Mouse (Mus musculus) cortical plate, adult 2 months (tissue): ENCODE data around the gene Dis3l2. TPM values are rescaled to one million over a fixed set of nuclear protein-coding genes. Genes with fewer than 3 reads are reported as not detected.

Experiments
- H3K27ac ChIP-seq: fragments of 200-500 bp; 2 replicates; pipeline ENCODE4 v1.5.1; 2012; ENCODE audit warnings: low read length, control low read depth, inconsistent platforms; ENCODE audit not compliant: insufficient read depth
- H3K4me1 ChIP-seq: fragments of 200-500 bp; 2 replicates; pipeline ENCODE4 v1.6.1; 2011; ENCODE audit warnings: low read length; ENCODE audit not compliant: control insufficient read depth, insufficient read depth
- H3K4me3 ChIP-seq: fragments of 200-500 bp; 2 replicates; pipeline ENCODE4 v1.5.1; 2011; ENCODE audit warnings: mild to moderate bottlenecking, low read length, control low read depth; ENCODE audit not compliant: insufficient read depth
- CTCF ChIP-seq: fragments of 200-500 bp; IDR thresholded peaks from 2 replicates; pipeline ENCODE4 v1.5.1; 2011; ENCODE audit warnings: mild to moderate bottlenecking, control low read depth, low read length; ENCODE audit not compliant: insufficient read depth; ENCODE audit errors: extremely low read depth
- POLR2A ChIP-seq: fragments of 200-500 bp; IDR thresholded peaks from 2 replicates; pipeline ENCODE4 v1.6.1; 2011; ENCODE audit warnings: mild to moderate bottlenecking, low read length, control low read depth; ENCODE audit not compliant: insufficient read depth; ENCODE audit errors: extremely low read depth
- polyA plus RNA-seq: library from polyadenylated mRNA; depleted of rRNA; stranded (reverse); fragments of >200 nt; gene quantifications from 2 replicates; pipeline ENCODE4 v1.2.3, GENCODE M21; 2012

Dis3l2 gene
- polyA plus RNA-seq, 1 experiment = 22.7 TPM

GRCm38 (mm10) chr1:86878743-86879142, 175.1 kb downstream of the Dis3l2 start:
- Histone ChIP-seq H3K4me1 (no peaks in the 10 kb centered on the region), H3K27ac (no peak overlapping the region), H3K4me3 (no peak overlapping the region)
- TF ChIP-seq CTCF (no peak), POLR2A (no peak)

GRCm38 (mm10) chr1:86879547-86879946, 175.9 kb downstream of the Dis3l2 start:
- H3K4me3 ChIP-seq = no peak overlapping the region
- TF ChIP-seq CTCF = no peak
- no peak for TF ChIP-seq POLR2A
- H3K4me1 ChIP-seq = no peaks in the 10 kb centered on the region
- no peak overlapping the region for H3K27ac ChIP-seq

GRCm38 (mm10) chr1:86887060-86887459, 183.5 kb downstream of the Dis3l2 start:
- Histone ChIP-seq H3K27ac (no peak overlapping the region), H3K4me3 (no peak overlapping the region), H3K4me1 (no peaks in the 10 kb centered on the region)
- TF ChIP-seq POLR2A (no peak), CTCF (no peak)

GRCm38 (mm10) chr1:86912481-86912880, 208.9 kb downstream of the Dis3l2 start:
- TF ChIP-seq CTCF (no peak), POLR2A (no peak)

GRCm38 (mm10) chr1:86913896-86914295, 210.3 kb downstream of the Dis3l2 start:
- TF ChIP-seq CTCF (no peak), POLR2A (no peak)
- Histone ChIP-seq H3K27ac (no peak overlapping the region), H3K4me1 (peaks cover 5% of the 10 kb centered on the region), H3K4me3 (no peak overlapping the region)

More at GRCm38 (mm10) chr1:86912481-86912880, 208.9 kb downstream of the Dis3l2 start:
- Histone ChIP-seq H3K27ac (no peak overlapping the region), H3K4me1 (peaks cover 5% of the 10 kb centered on the region), H3K4me3 (no peak overlapping the region)

GRCm38 (mm10) chr1:86914697-86915096, 211.1 kb downstream of the Dis3l2 start:
- H3K4me1 ChIP-seq = peaks cover 5% of the 10 kb centered on the region
- H3K27ac ChIP-seq = no peak overlapping the region

GRCm38 (mm10) chr1:86916355-86916984, 212.9 kb downstream of the Dis3l2 start:
- H3K27ac ChIP-seq = no peak overlapping the region
- peaks cover 5% of the 10 kb centered on the region for H3K4me1 ChIP-seq
- no peak for TF ChIP-seq CTCF
- no peak overlapping the region for H3K4me3 ChIP-seq

More at GRCm38 (mm10) chr1:86914697-86915096, 211.1 kb downstream of the Dis3l2 start:
- H3K4me3 ChIP-seq = no peak overlapping the region
- TF ChIP-seq CTCF (no peak), POLR2A (no peak)

GRCm38 (mm10) chr1:86925776-86926175, 222.2 kb downstream of the Dis3l2 start:
- H3K4me3 ChIP-seq = no peak overlapping the region
- TF ChIP-seq POLR2A = no peak
- no peak for TF ChIP-seq CTCF
- H3K27ac ChIP-seq = no peak overlapping the region
- H3K4me1 ChIP-seq = peaks cover 6% of the 10 kb centered on the region

GRCm38 (mm10) chr1:86931606-86932379, 228.2 kb downstream of the Dis3l2 start:
- TF ChIP-seq POLR2A (no peak), CTCF (no peak)
- Histone ChIP-seq H3K4me1 (peaks cover 9% of the 10 kb centered on the region), H3K27ac (peak overlapping the region; percentile 77; the same call in 1 of the 2 replicates), H3K4me3 (no peak overlapping the region)

- peaks cover 9% of the 10 kb centered on the region for H3K4me1 ChIP-seq
- H3K4me3 ChIP-seq = no peak overlapping the region
- H3K27ac ChIP-seq = no peak overlapping the region
- no peak for TF ChIP-seq POLR2A
- no peak for TF ChIP-seq CTCF
Observed at GRCm38 (mm10) chr1:86932810-86933209, 229.2 kb downstream of the Dis3l2 start.
